In the genomic region with DNA sequence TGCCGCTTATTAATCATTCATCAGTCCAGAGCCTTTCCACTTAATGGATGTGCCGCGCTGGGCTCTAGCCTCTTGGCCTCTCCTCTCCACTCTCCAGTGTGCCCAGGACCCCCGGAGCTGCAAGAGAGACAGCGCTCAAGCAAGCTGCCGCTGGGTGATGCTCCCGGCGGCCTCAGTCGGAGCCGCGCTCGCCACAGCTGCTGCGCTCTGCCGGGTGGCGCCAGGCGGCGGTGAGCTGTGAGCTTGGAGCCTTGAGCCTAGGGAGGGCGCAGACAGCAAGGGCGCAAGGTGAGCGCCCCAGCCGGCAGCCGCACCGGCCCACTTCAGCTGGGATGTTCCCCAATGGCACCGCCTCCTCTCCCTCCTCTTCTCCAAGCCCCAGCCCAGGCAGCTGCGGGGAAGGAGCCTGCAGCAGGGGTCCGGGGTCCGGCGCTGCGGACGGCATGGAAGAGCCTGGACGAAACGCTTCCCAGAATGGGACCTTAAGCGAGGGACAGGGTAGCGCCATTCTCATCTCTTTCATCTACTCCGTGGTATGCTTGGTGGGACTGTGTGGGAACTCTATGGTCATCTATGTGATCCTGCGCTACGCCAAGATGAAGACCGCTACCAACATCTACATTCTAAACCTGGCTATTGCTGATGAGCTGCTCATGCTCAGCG, we compare ENCODE assay signal across 8 mouse cellular contexts. TPM values are rescaled to one million over a fixed set of nuclear protein-coding genes. Genes with fewer than 3 reads are reported as not detected.
DNase-seq lines count a peak whose midpoint lies in the region; ATAC-seq and TF ChIP-seq lines count a peak whose summit lies in the region.

No protein-coding gene starts in this region.

- H3K36me3 ChIP-seq in lung, embryonic 14.5 days (ENCODE audit: insufficient read depth): no peaks in the 10 kb centered on the region
- H3K36me3 ChIP-seq in embryonic facial prominence, embryonic 15.5 days: no peaks in the 10 kb centered on the region
- no peaks in the 10 kb centered on the region for H3K36me3 ChIP-seq in hindbrain, embryonic 16.5 days (ENCODE audit: control insufficient read depth, insufficient read depth, low read length)
- H3K36me3 ChIP-seq in limb, embryonic 12.5 days: no peaks in the 10 kb centered on the region
- H3K36me3 ChIP-seq in neural tube, embryonic 14.5 days (ENCODE audit: control insufficient read depth, insufficient read depth, low read length): no peaks in the 10 kb centered on the region

- H3K27me3 ChIP-seq in lung, embryonic 14.5 days (ENCODE audit: insufficient read depth, low read length): peaks cover 42% of the 10 kb centered on the region
- peaks cover 53% of the 10 kb centered on the region for H3K27me3 ChIP-seq in embryonic facial prominence, embryonic 15.5 days
- H3K27me3 ChIP-seq in hindbrain, embryonic 16.5 days (replicated peaks; ENCODE audit: control insufficient read depth, insufficient read depth, low read length): peaks cover 3% of the 10 kb centered on the region
- H3K27me3 ChIP-seq in limb, embryonic 12.5 days: peaks cover 45% of the 10 kb centered on the region
- H3K27me3 ChIP-seq in neural tube, embryonic 14.5 days (ENCODE audit: control insufficient read depth, insufficient read depth, low read length): peaks cover 20% of the 10 kb centered on the region

- peak overlapping the region; percentile 42 for H3K4me3 ChIP-seq in lung, embryonic 14.5 days (ENCODE audit: low read depth, low read length)
- H3K4me3 ChIP-seq in embryonic facial prominence, embryonic 15.5 days (replicated peaks): peak overlapping the region; percentile 44
- peak overlapping the region; percentile 66 for H3K4me3 ChIP-seq in hindbrain, embryonic 16.5 days (ENCODE audit: low read length)
- peak overlapping the region; percentile 54 for H3K4me3 ChIP-seq in limb, embryonic 12.5 days (replicated peaks)
- H3K4me3 ChIP-seq in neural tube, embryonic 14.5 days (ENCODE audit: low read depth, low read length): peak overlapping the region; percentile 50

- H3K9ac ChIP-seq in lung, embryonic 14.5 days: no peak overlapping the region
- H3K9ac ChIP-seq in embryonic facial prominence, embryonic 15.5 days: no peak overlapping the region
- H3K9ac ChIP-seq in hindbrain, embryonic 16.5 days (ENCODE audit: low read depth, low read length): peak overlapping the region; percentile 78
- peak overlapping the region; percentile 49 for H3K9ac ChIP-seq in limb, embryonic 12.5 days (replicated peaks)
- H3K9ac ChIP-seq in neural tube, embryonic 14.5 days (replicated peaks; ENCODE audit: low read depth, low read length): peak overlapping the region; percentile 68

- no peak for TF ChIP-seq CTCF in lung, embryonic 14.5 days (IDR thresholded peaks at IDR 0.05; ENCODE audit: low read depth)

- peak overlapping the region; percentile 73 for H3K4me2 ChIP-seq in lung, embryonic 14.5 days
- H3K4me2 ChIP-seq in embryonic facial prominence, embryonic 15.5 days (replicated peaks): peak overlapping the region; percentile 88
- H3K4me2 ChIP-seq in hindbrain, embryonic 16.5 days (ENCODE audit: low read length): peak overlapping the region; percentile 94
- H3K4me2 ChIP-seq in limb, embryonic 12.5 days: peak overlapping the region; percentile 98
- peak overlapping the region; percentile 96 for H3K4me2 ChIP-seq in neural tube, embryonic 14.5 days (ENCODE audit: low read depth, low read length)

- no peaks in the 10 kb centered on the region for H3K9me3 ChIP-seq in lung, embryonic 14.5 days (ENCODE audit: low read depth, low read length)
- no peaks in the 10 kb centered on the region for H3K9me3 ChIP-seq in embryonic facial prominence, embryonic 15.5 days (replicated peaks)
- H3K9me3 ChIP-seq in hindbrain, embryonic 16.5 days (ENCODE audit: control insufficient read depth, low read length): no peaks in the 10 kb centered on the region
- no peaks in the 10 kb centered on the region for H3K9me3 ChIP-seq in limb, embryonic 12.5 days
- no peaks in the 10 kb centered on the region for H3K9me3 ChIP-seq in neural tube, embryonic 14.5 days (ENCODE audit: control insufficient read depth, low read length)

- peak; percentile 56 for DNase-seq in lung, embryonic 14.5 days
- DNase-seq in lung, postnatal 14 days: no peak
- no peak for DNase-seq in urinary bladder, postnatal 36 days (ENCODE audit: low spot score in 2 of 2)
- DNase-seq in urinary bladder, postnatal 25 days (ENCODE audit: low spot score): no peak

- H3K27ac ChIP-seq in lung, embryonic 14.5 days (ENCODE audit: low read depth): no peak overlapping the region
- no peak overlapping the region for H3K27ac ChIP-seq in embryonic facial prominence, embryonic 15.5 days (replicated peaks)
- peak overlapping the region; percentile 70 for H3K27ac ChIP-seq in hindbrain, embryonic 16.5 days (ENCODE audit: low read depth, low read length)
- H3K27ac ChIP-seq in limb, embryonic 12.5 days: no peak overlapping the region
- H3K27ac ChIP-seq in neural tube, embryonic 14.5 days (ENCODE audit: low read depth, low read length): peak overlapping the region; percentile 45; the same call in 1 of the 2 replicates

- no peaks in the 10 kb centered on the region for H3K4me1 ChIP-seq in lung, embryonic 14.5 days (ENCODE audit: insufficient read depth)
- peaks cover 28% of the 10 kb centered on the region for H3K4me1 ChIP-seq in embryonic facial prominence, embryonic 15.5 days
- peaks cover 23% of the 10 kb centered on the region for H3K4me1 ChIP-seq in hindbrain, embryonic 16.5 days (ENCODE audit: control insufficient read depth, insufficient read depth, low read depth, low read length)
- peaks cover 26% of the 10 kb centered on the region for H3K4me1 ChIP-seq in limb, embryonic 12.5 days (replicated peaks)
- peaks cover 12% of the 10 kb centered on the region for H3K4me1 ChIP-seq in neural tube, embryonic 14.5 days (ENCODE audit: control insufficient read depth, insufficient read depth, low read length)

- WGBS in lung, embryonic 14.5 days: 1% methylated on average over 38 of the region's 39 CpGs
- WGBS in embryonic facial prominence, embryonic 15.5 days: under 1% methylated on average over 38 of the region's 39 CpGs
- WGBS in hindbrain, embryonic 16.5 days: under 1% methylated on average over 37 of the region's 39 CpGs
- under 1% methylated on average over 39 of the region's 39 CpGs for WGBS in limb, embryonic 12.5 days
- 1% methylated on average over 36 of the region's 39 CpGs for WGBS in neural tube, embryonic 14.5 days

- ATAC-seq in lung, embryonic 14.5 days (ENCODE audit: insufficient read depth): peak; percentile 59; the same call in 1 of the 2 replicates
- 0 out of 2 replicates have a peak, but pooled peaks have one; percentile 30 for ATAC-seq in embryonic facial prominence, embryonic 15.5 days (ENCODE audit: insufficient number of reproducible peaks, low FRiP score, low TSS enrichment, low read depth)
- ATAC-seq in hindbrain, embryonic 16.5 days: peak; percentile 54
- ATAC-seq in limb, embryonic 12.5 days (ENCODE audit: insufficient number of reproducible peaks, insufficient read depth, low FRiP score, low TSS enrichment, low read depth): peak; percentile 48; the same call in 1 of the 2 replicates
- peak; percentile 70 for ATAC-seq in neural tube, embryonic 14.5 days (ENCODE audit: low read depth)

RNA-seq across cellular contexts. Expression of a gene that starts 0.8 kb away (rescaled TPM):
- polyA plus RNA-seq in lung, embryonic 14.5 days (2014; fragmentation: Nextera tagmentation; extraction: Ambion mirVana): 0.09 and 0.12 TPM in 2 replicates
- 0.89 and 0.95 TPM in 2 replicates for polyA plus RNA-seq in embryonic facial prominence, embryonic 15.5 days (2015; fragmentation: Nextera tagmentation; extraction: Ambion mirVana)
- 21.5 and 23.7 TPM in 2 replicates for polyA plus RNA-seq in hindbrain, embryonic 16.5 days (2015; fragmentation: Nextera tagmentation; extraction: Ambion mirVana)
- 1.4 and 1.9 TPM in 2 replicates for polyA plus RNA-seq in limb, embryonic 12.5 days (2016; fragmentation: Nextera tagmentation; extraction: Ambion mirVana)
- polyA plus RNA-seq in neural tube, embryonic 14.5 days (2014; fragmentation: Nextera tagmentation; extraction: Ambion mirVana): 8.7 and 19.3 TPM in 2 replicates

RNA-seq across cellular contexts. Expression of a gene that starts 56.7 kb away (rescaled TPM):
- polyA plus RNA-seq in lung, embryonic 14.5 days (2014; fragmentation: Nextera tagmentation; extraction: Ambion mirVana): 27.0 and 27.3 TPM in 2 replicates
- 13.9 and 15.0 TPM in 2 replicates for polyA plus RNA-seq in embryonic facial prominence, embryonic 15.5 days (2015; fragmentation: Nextera tagmentation; extraction: Ambion mirVana)
- polyA plus RNA-seq in hindbrain, embryonic 16.5 days (2015; fragmentation: Nextera tagmentation; extraction: Ambion mirVana): 6.8 and 8.3 TPM in 2 replicates
- 8.9 and 10.7 TPM in 2 replicates for polyA plus RNA-seq in limb, embryonic 12.5 days (2016; fragmentation: Nextera tagmentation; extraction: Ambion mirVana)
- 1.3 and 6.5 TPM in 2 replicates for polyA plus RNA-seq in neural tube, embryonic 14.5 days (2014; fragmentation: Nextera tagmentation; extraction: Ambion mirVana)

Comparison
In these comparisons a context has a peak if more than half of its experiments do, and no peak if none do; other contexts are left out.
1. H3K27ac ChIP-seq: peak in hindbrain, embryonic 16.5 days (single experiment) and neural tube, embryonic 14.5 days (single experiment); none in lung, embryonic 14.5 days (single experiment), embryonic facial prominence, embryonic 15.5 days (single experiment) and limb, embryonic 12.5 days (single experiment).
2. H3K9ac ChIP-seq: peak in hindbrain, embryonic 16.5 days (single experiment), limb, embryonic 12.5 days (single experiment) and neural tube, embryonic 14.5 days (single experiment); none in lung, embryonic 14.5 days (single experiment) and embryonic facial prominence, embryonic 15.5 days (single experiment).
3. Peak in every context shown above with its lines, with median percentiles within 50 percentile points of each other: ATAC-seq, H3K4me2 ChIP-seq and H3K4me3 ChIP-seq.